Comparison of ENCODE assay signal across 8 mouse cellular contexts in the genomic region with DNA sequence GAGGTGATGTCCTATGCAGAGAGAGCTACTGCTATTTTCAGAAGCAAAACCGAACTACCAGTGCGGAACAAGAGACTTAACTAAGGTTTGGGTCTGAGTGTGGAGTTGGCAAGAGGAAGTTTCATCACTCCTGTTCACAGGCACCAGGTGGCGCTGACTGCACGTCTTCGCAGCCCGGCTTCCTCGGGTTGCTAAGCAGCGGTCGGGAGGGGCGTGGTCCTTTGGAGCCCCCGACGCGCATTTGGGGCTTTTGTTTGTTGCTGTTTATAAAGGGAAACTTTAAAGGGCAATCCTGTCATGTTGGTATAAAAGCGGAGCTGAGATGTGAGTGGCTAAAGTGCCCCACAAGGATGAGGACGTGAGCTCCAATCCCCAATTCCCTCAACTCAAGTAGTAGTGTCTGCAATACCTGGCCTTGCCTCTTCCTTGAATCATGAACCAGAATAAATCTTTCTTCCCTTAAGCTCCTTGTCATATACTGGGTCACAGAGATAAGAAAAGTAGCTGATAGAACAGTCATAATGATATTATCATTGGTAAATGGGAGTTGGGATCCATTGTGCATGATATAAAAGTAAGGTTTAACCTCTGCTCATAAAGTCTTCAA. TPM values are rescaled to one million over a fixed set of nuclear protein-coding genes. Genes with fewer than 3 reads are reported as not detected.
DNase-seq lines count a peak whose midpoint lies in the region; ATAC-seq and TF ChIP-seq lines count a peak whose summit lies in the region.

No protein-coding gene starts in this region.

- H3K9me3 ChIP-seq in hindbrain, embryonic 12.5 days (replicated peaks) = no peaks in the 10 kb centered on the region

- H3K9ac ChIP-seq in hindbrain, embryonic 12.5 days = no peak overlapping the region

- TF ChIP-seq CTCF in Patski (IDR thresholded peaks at IDR 0.05) = peak; percentile 96

- H3K4me1 ChIP-seq in hindbrain, embryonic 12.5 days = peaks cover 9% of the 10 kb centered on the region; the same call in 1 of the 2 replicates

- peak; percentile 39 for ATAC-seq in Patski
- peak; percentile 23; the same call in 1 of the 2 replicates for ATAC-seq in hindbrain, embryonic 12.5 days (ENCODE audit: low FRiP score)

- CTCF ChIA-PET in Patski (lab: Charles Lee) = interaction anchor here (0.7 to 3.1 kb wide), 17 partner anchors 9 to 717 kb away, joined by 3 to 25 read pairs (median 4); partner anchors contain the start of gene Tarbp1

- no peak overlapping the region for H3K27ac ChIP-seq in hindbrain, embryonic 12.5 days

- no peaks in the 10 kb centered on the region for H3K36me3 ChIP-seq in hindbrain, embryonic 12.5 days

- POLR2A ChIA-PET in Patski (lab: Charles Lee) = interaction anchor here (1.3 kb wide), 1 partner anchor 170 kb away, joined by 3 read pairs; no protein-coding TSS in a partner anchor

- peaks cover 20% of the 10 kb centered on the region for H3K27me3 ChIP-seq in Patski
- peaks cover 40% of the 10 kb centered on the region for H3K27me3 ChIP-seq in hindbrain, embryonic 12.5 days

- H3K4me2 ChIP-seq in hindbrain, embryonic 12.5 days (replicated peaks) = peak overlapping the region; percentile 39

- in situ Hi-C loops in Patski (cut with MboI; ENCODE audit: low pct_unique_long_range_greater_than_20kb) = loop anchor here (5.0 to 25.0 kb wide), 3 partner anchors 219 to 454 kb away; partner anchors contain the start of gene Tarbp1

- 0 out of 2 replicates have a peak overlapping the region, but pooled peaks have one; percentile 3 for H3K4me3 ChIP-seq in hindbrain, embryonic 12.5 days

- 6% methylated on average over 15 of the region's 15 CpGs for WGBS in hindbrain, embryonic 12.5 days

- no peak for DNase-seq in Patski (ENCODE audit: low read depth, low spot score)
- DNase-seq in cerebellum, adult 9-10 months = peak; percentile 69
- DNase-seq in frontal cortex, adult 2 months (ENCODE audit: extremely low spot score in 1 of 2, low spot score in 1 of 2) = peak; percentile 58 to 87
- DNase-seq in layer of hippocampus, postnatal 14 days (ENCODE audit: low spot score in 2 of 2) = peak; percentile 75 to 84
- DNase-seq in lung, postnatal 36 days = peak; percentile 71
- peak; percentile 90 to 92 for DNase-seq in right cerebral cortex, postnatal 10 days (ENCODE audit: low spot score in 2 of 2)
- peak; percentile 44 to 54 for DNase-seq in urinary bladder, postnatal 36 days (ENCODE audit: low spot score in 2 of 2)

RNA-seq across cellular contexts. Expression of gene Slc35f3, which starts 40.1 kb away (rescaled TPM):
- polyA plus RNA-seq in Patski (2021) = 24.4 TPM
- polyA plus RNA-seq in frontal cortex, adult 2 months (2012; rRNA removed) = 12.6 and 12.7 TPM in 2 replicates
- 0.44 and 0.56 TPM in 2 replicates for polyA plus RNA-seq in hindbrain, embryonic 12.5 days (2016; fragmentation: Nextera tagmentation; extraction: Ambion mirVana)
- 10 to 100 TPM; 34.4 to 38.4 TPM for total RNA-seq in layer of hippocampus, postnatal 14 days (2021)
